Mouse (Mus musculus) E14TG2a.4 (cell line): ENCODE results near the gene Ddah2.

Experiments
- CTCF ChIP-seq: conservative IDR thresholded peaks from 2 replicates; pipeline ENCODE4 v1.5.1; 2014; ENCODE audit warnings: low read length
- NANOG ChIP-seq: IDR thresholded peaks from 2 replicates; pipeline ENCODE4 v1.6.1; 2014; ENCODE audit warnings: borderline replicate concordance, low read length, mixed read lengths
- POU5F1 ChIP-seq: IDR thresholded peaks from 2 replicates; pipeline ENCODE4 v1.6.1; 2014; ENCODE audit warnings: low read length, borderline replicate concordance

DNA sequence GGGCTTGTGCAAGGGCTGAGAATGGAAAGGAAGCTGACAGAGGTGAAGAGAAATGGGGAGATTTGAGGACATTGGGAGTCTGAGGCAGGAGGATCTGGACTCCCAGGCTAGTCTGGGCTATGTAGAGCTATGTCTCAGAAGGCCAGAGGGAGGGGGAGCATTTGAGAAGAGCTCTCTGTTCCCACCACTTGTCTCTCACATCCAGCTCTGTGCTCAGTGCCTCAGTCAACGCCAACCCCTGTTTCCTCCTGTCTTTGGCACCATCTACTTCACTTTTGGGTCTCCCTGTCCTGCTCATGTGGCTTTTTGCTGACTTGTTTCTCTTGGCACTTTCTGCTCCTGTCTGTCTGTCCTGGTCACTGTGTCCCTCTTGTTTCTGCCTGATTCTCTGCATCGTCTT lies 18.4 kb downstream of the Ddah2 start:
- TF ChIP-seq CTCF (no peak), NANOG (no peak), POU5F1 (no peak)
